Comparison of ENCODE assay signal across 34 mouse cellular contexts in genomic region chr4:123137551-123137950, GRCm38 (mm10). TPM values are rescaled to one million over a fixed set of nuclear protein-coding genes. Genes with fewer than 3 reads are reported as not detected.
"Had no signal": no experiment of that assay in that cellular context is flagged by ENCODE, and none has a peak within 500 bp of the region (broad histone marks: within the 10 kb centered on the region; RNA-seq: fewer than 3 reads in every experiment).

No protein-coding gene starts in this region.

- H3K4me3 ChIP-seq: gastrocnemius, adult 2 months; hindbrain, embryonic 12.5 days; limb, embryonic 15.5 days had no signal

- H3K9me3 ChIP-seq: heart, embryonic 10.5 days; heart, embryonic 12.5 days; hindbrain, embryonic 10.5 days; hindbrain, embryonic 12.5 days; intestine, embryonic 15.5 days; limb, embryonic 13.5 days; limb, embryonic 15.5 days had no signal

- H3K9ac ChIP-seq: heart, embryonic 12.5 days; hindbrain, embryonic 12.5 days; hindbrain, embryonic 14.5 days; intestine, embryonic 15.5 days; limb, embryonic 15.5 days; liver, embryonic 14.5 days had no signal

- H3K27me3 ChIP-seq: heart, embryonic 12.5 days; intestine, embryonic 15.5 days; limb, embryonic 15.5 days had no signal

- ATAC-seq: hindbrain, embryonic 16.5 days; inflammation-experienced regulatory T-cells, adult 6 months; intestine, embryonic 15.5 days; intestine, postnatal 0 days had no signal

- DNase-seq: gastrocnemius, adult 2 months; gastrocnemius, postnatal 10 days; gastrocnemius, postnatal 25 days; heart, adult 18-20 months; heart, postnatal 10 days; heart, postnatal 4 days; kidney, adult 18-20 months; kidney, adult 8-10 months; kidney, postnatal 10 days; kidney, postnatal 25 days; layer of hippocampus, adult 9-11 months; layer of hippocampus, postnatal 36 days; left cerebral cortex, postnatal 4 days had no signal

- H3K27ac ChIP-seq: gastrocnemius, adult 2 months; heart, embryonic 10.5 days; hindbrain, embryonic 10.5 days; hindbrain, embryonic 12.5 days; hindbrain, embryonic 14.5 days; intestine, embryonic 15.5 days; limb, embryonic 13.5 days; limb, embryonic 15.5 days; liver, embryonic 14.5 days had no signal

RNA-seq across cellular contexts. Expression of gene Oxct2b, which starts 21.5 kb away (rescaled TPM):
- total RNA-seq: gastrocnemius, adult 2 months; gastrocnemius, postnatal 10 days; gastrocnemius, postnatal 25 days; heart, adult 18-20 months; heart, adult 8-10 months; heart, postnatal 10 days; heart, postnatal 25 days; heart, postnatal 4 days; layer of hippocampus, adult 18-20 months; layer of hippocampus, postnatal 36 days; left cerebral cortex, adult 18-20 months had no signal
- polyA plus RNA-seq: heart, embryonic 12.5 days; heart, embryonic 14.5 days; heart, embryonic 16.5 days; hindbrain, embryonic 10.5 days; hindbrain, embryonic 12.5 days; inflammation-experienced regulatory T-cells, adult 6 months; kidney, embryonic 16.5 days; liver, embryonic 14.5 days had no signal

RNA-seq across cellular contexts. Expression of gene Bmp8b, which starts 32.6 kb away (rescaled TPM):
- total RNA-seq: gastrocnemius, adult 2 months; gastrocnemius, postnatal 10 days; gastrocnemius, postnatal 25 days; gastrocnemius, postnatal 4 days; granulocyte monocyte progenitor cell, adult 5-6 weeks; heart, adult 18-20 months; heart, adult 8-10 months; heart, postnatal 10 days; heart, postnatal 25 days; heart, postnatal 4 days; layer of hippocampus, adult 18-20 months had no signal
- polyA plus RNA-seq: inflammation-experienced regulatory T-cells, adult 6 months had no signal

RNA-seq across cellular contexts. Expression of gene Hpcal4, which starts 45.5 kb away (rescaled TPM):
- total RNA-seq: granulocyte monocyte progenitor cell, adult 5-6 weeks had no signal
- polyA plus RNA-seq: inflammation-experienced regulatory T-cells, adult 6 months; liver, embryonic 14.5 days had no signal
